In genomic region chrX:8864331-8864730, GRCm38 (mm10) we compare ENCODE assay signal across 10 mouse cellular contexts. TPM values are rescaled to one million over a fixed set of nuclear protein-coding genes. Genes with fewer than 3 reads are reported as not detected.
A peak's percentile ranks its signal among the peaks of the same experiment; 100 is the strongest.
DNase-seq lines count a peak whose midpoint lies in the region; ATAC-seq lines count a peak whose summit lies in the region.
"Not testable (repeated sequence)": the region's sequence is repeated elsewhere in the genome, so short reads cannot be mapped to it uniquely, and the experiment has no call there.
"Had no signal": no experiment of that assay in that cellular context is flagged by ENCODE, and none has a peak within 500 bp of the region (broad histone marks: within the 10 kb centered on the region; RNA-seq: fewer than 3 reads in every experiment).

No protein-coding gene starts in this region.

- WGBS in embryonic facial prominence, embryonic 10.5 days = 2% methylated on average over 3 of the region's 3 CpGs
- 5% methylated on average over 3 of the region's 3 CpGs for WGBS in kidney, embryonic 14.5 days
- WGBS in limb, embryonic 10.5 days = 4% methylated on average over 3 of the region's 3 CpGs

- ATAC-seq in kidney, embryonic 14.5 days (ENCODE audit: low FRiP score, low TSS enrichment) = peak; percentile 24; the same call in 1 of the 2 replicates

- peak; percentile 63 for DNase-seq in 416B (ENCODE audit: low read depth)
- DNase-seq in adrenal gland, postnatal 36 days = peak; percentile 70 to 72
- peak; percentile 68 for DNase-seq in embryonic facial prominence, embryonic 10.5 days (ENCODE audit: low spot score)
- peak; percentile 49 to 62 for DNase-seq in heart, adult 18-20 months
- peak; percentile 61 for DNase-seq in limb, embryonic 10.5 days (ENCODE audit: low spot score)
- DNase-seq in naive thymus-derived CD4-positive, alpha-beta T cell, adult 2 months (ENCODE audit: low read depth) = peak; percentile 65
- DNase-seq in telencephalon, adult 2 months (ENCODE audit: low read depth, low spot score) = peak; percentile 61

- H3K9ac ChIP-seq in kidney, embryonic 14.5 days (ENCODE audit: low read depth, low read length) = not testable (repeated sequence)

- not testable (repeated sequence) for H3K27me3 ChIP-seq in embryonic facial prominence, embryonic 10.5 days (replicated peaks; ENCODE audit: low read depth, poor library complexity, severe bottlenecking); kidney, embryonic 14.5 days (ENCODE audit: control insufficient read depth, insufficient read depth, low read length); limb, embryonic 10.5 days (ENCODE audit: low read depth, poor library complexity, severe bottlenecking)

- H3K4me1 ChIP-seq in embryonic facial prominence, embryonic 10.5 days; kidney, embryonic 14.5 days (ENCODE audit: control insufficient read depth, insufficient read depth, low read length); limb, embryonic 10.5 days: not testable (repeated sequence)

- not testable (repeated sequence) for H3K4me2 ChIP-seq in kidney, embryonic 14.5 days (replicated peaks; ENCODE audit: low read depth, low read length)

- H3K27ac ChIP-seq in embryonic facial prominence, embryonic 10.5 days (replicated peaks); kidney, embryonic 14.5 days (ENCODE audit: low read depth, low read length); limb, embryonic 10.5 days: not testable (repeated sequence)

- H3K9me3 ChIP-seq in embryonic facial prominence, embryonic 10.5 days; kidney, embryonic 14.5 days (ENCODE audit: control insufficient read depth, low read length); limb, embryonic 10.5 days (replicated peaks): not testable (repeated sequence)

- H3K4me3 ChIP-seq in embryonic facial prominence, embryonic 10.5 days; kidney, embryonic 14.5 days (ENCODE audit: low read length); limb, embryonic 10.5 days: not testable (repeated sequence)

- not testable (repeated sequence) for H3K36me3 ChIP-seq in embryonic facial prominence, embryonic 10.5 days (replicated peaks); kidney, embryonic 14.5 days (ENCODE audit: control insufficient read depth, insufficient read depth, low read length); limb, embryonic 10.5 days

RNA-seq across cellular contexts. Expression of gene Gm5751, which starts 9.7 kb away (rescaled TPM):
- not detected for total RNA-seq in adrenal gland, postnatal 36 days (2021)
- polyA plus RNA-seq in embryonic facial prominence, embryonic 10.5 days (2016; fragmentation: Nextera tagmentation; extraction: Ambion mirVana) = not detected in 2 replicates
- not detected for total RNA-seq in heart, adult 18-20 months (2021)
- not detected in 2 replicates for polyA plus RNA-seq in kidney, embryonic 14.5 days (2014; fragmentation: Nextera tagmentation; extraction: Ambion mirVana)
- not detected in 2 replicates for polyA plus RNA-seq in limb, embryonic 10.5 days (2016; fragmentation: Nextera tagmentation; extraction: Ambion mirVana)
- total RNA-seq: neutrophil, adult 5-6 weeks had no signal
- polyA plus RNA-seq: heart, embryonic 16.5 days had no signal

RNA-seq across cellular contexts. Expression of gene Gm6592, which starts 20.5 kb away (rescaled TPM):
- not detected for total RNA-seq in adrenal gland, postnatal 36 days (2021)
- not detected in 2 replicates for polyA plus RNA-seq in embryonic facial prominence, embryonic 10.5 days (2016; fragmentation: Nextera tagmentation; extraction: Ambion mirVana)
- total RNA-seq in heart, adult 18-20 months (2021) = not detected
- polyA plus RNA-seq in kidney, embryonic 14.5 days (2014; fragmentation: Nextera tagmentation; extraction: Ambion mirVana) = not detected in 2 replicates
- polyA plus RNA-seq in limb, embryonic 10.5 days (2016; fragmentation: Nextera tagmentation; extraction: Ambion mirVana) = not detected in 2 replicates
- total RNA-seq: neutrophil, adult 5-6 weeks had no signal
- polyA plus RNA-seq: heart, embryonic 16.5 days had no signal

RNA-seq across cellular contexts. Expression of gene B630019K06Rik, which starts 27.9 kb away (rescaled TPM):
- 10 to 100 TPM in 1 of 2 experiments, 1 to 10 TPM in 1; 8.1 to 10.2 TPM for total RNA-seq in adrenal gland, postnatal 36 days (2021)
- polyA plus RNA-seq in embryonic facial prominence, embryonic 10.5 days (2016; fragmentation: Nextera tagmentation; extraction: Ambion mirVana) = 2.8 and 2.9 TPM in 2 replicates
- total RNA-seq in heart, adult 18-20 months (2021) = under 1 TPM; 0.57 to 0.77 TPM
- 4.1 and 5.6 TPM in 2 replicates for polyA plus RNA-seq in kidney, embryonic 14.5 days (2014; fragmentation: Nextera tagmentation; extraction: Ambion mirVana)
- 3.8 and 5.7 TPM in 2 replicates for polyA plus RNA-seq in limb, embryonic 10.5 days (2016; fragmentation: Nextera tagmentation; extraction: Ambion mirVana)
- total RNA-seq: neutrophil, adult 5-6 weeks had no signal
